ENCODE assay signal across 9 mouse cellular contexts in genomic region chr15:99807776-99808735, GRCm38 (mm10). TPM values are rescaled to one million over a fixed set of nuclear protein-coding genes. Genes with fewer than 3 reads are reported as not detected.
DNase-seq lines count a peak whose midpoint lies in the region; ATAC-seq and TF ChIP-seq lines count a peak whose summit lies in the region.
"Had no signal": no experiment of that assay in that cellular context is flagged by ENCODE, and none has a peak within 500 bp of the region (broad histone marks: within the 10 kb centered on the region; RNA-seq: fewer than 3 reads in every experiment).

No protein-coding gene starts in this region.

- H3K9me3 ChIP-seq in heart, embryonic 15.5 days (replicated peaks): no peaks in the 10 kb centered on the region
- no peaks in the 10 kb centered on the region for H3K9me3 ChIP-seq in limb, embryonic 15.5 days

- no peaks in the 10 kb centered on the region for H3K27me3 ChIP-seq in heart, embryonic 15.5 days
- H3K27me3 ChIP-seq in limb, embryonic 15.5 days: no peaks in the 10 kb centered on the region

- no peak for TF ChIP-seq CTCF in gastrocnemius, adult 2 months (IDR thresholded peaks at IDR 0.05)

- no peak for ATAC-seq in heart, embryonic 15.5 days (replicated peaks; ENCODE audit: insufficient number of reproducible peaks, insufficient read depth, low FRiP score, low read depth)
- ATAC-seq in limb, embryonic 15.5 days (ENCODE audit: insufficient number of reproducible peaks, low FRiP score, low TSS enrichment, low read depth): no peak

- peaks cover 10% of the 10 kb centered on the region; the same call in 1 of the 2 replicates for H3K36me3 ChIP-seq in heart, embryonic 15.5 days
- H3K36me3 ChIP-seq in limb, embryonic 15.5 days: peaks cover 24% of the 10 kb centered on the region

- no peak overlapping the region for H3K9ac ChIP-seq in heart, embryonic 15.5 days
- no peak overlapping the region for H3K9ac ChIP-seq in limb, embryonic 15.5 days
- H3K9ac ChIP-seq: lung, embryonic 14.5 days had no signal

- peaks cover 25% of the 10 kb centered on the region for H3K4me1 ChIP-seq in heart, embryonic 15.5 days (replicated peaks)
- H3K4me1 ChIP-seq in limb, embryonic 15.5 days: peaks cover 38% of the 10 kb centered on the region

- WGBS in heart, embryonic 15.5 days: 49% methylated on average over 21 of the region's 21 CpGs
- 36% methylated on average over 21 of the region's 21 CpGs for WGBS in limb, embryonic 15.5 days

- H3K4me3 ChIP-seq in gastrocnemius, adult 2 months: no peak overlapping the region
- H3K4me3 ChIP-seq in heart, embryonic 15.5 days: no peak overlapping the region
- H3K4me3 ChIP-seq in limb, embryonic 15.5 days: no peak overlapping the region

- 0 out of 2 replicates have a peak overlapping the region, but pooled peaks have one; percentile 13 for H3K4me2 ChIP-seq in heart, embryonic 15.5 days
- H3K4me2 ChIP-seq in limb, embryonic 15.5 days: no peak overlapping the region
- H3K4me2 ChIP-seq: lung, embryonic 14.5 days had no signal

- peak overlapping the region; percentile 9 for H3K27ac ChIP-seq in gastrocnemius, adult 2 months
- peak overlapping the region; percentile 14; the same call in 1 of the 2 replicates for H3K27ac ChIP-seq in heart, embryonic 15.5 days
- peak overlapping the region; percentile 33 for H3K27ac ChIP-seq in limb, embryonic 15.5 days

- DNase-seq in gastrocnemius, adult 2 months: peak; percentile 33
- no peak for DNase-seq in gastrocnemius, adult 18-20 months (ENCODE audit: low spot score)
- peak; percentile 63 for DNase-seq in brain, adult 2 months (ENCODE audit: low read depth, low spot score)
- DNase-seq in urinary bladder, postnatal 25 days (ENCODE audit: low spot score): no peak
- no peak for DNase-seq in adrenal gland, postnatal 4 days (ENCODE audit: low spot score in 2 of 2)
- no peak for DNase-seq in yolk sac, embryonic 10.5 days (ENCODE audit: low spot score)
- DNase-seq: lung, embryonic 14.5 days had no signal

- intact Hi-C loops in gastrocnemius, adult 2 months (cut with DNase I): no loop called here

RNA-seq across cellular contexts. Expression of gene Cers5, which starts 35.4 kb away (rescaled TPM):
- total RNA-seq in gastrocnemius, adult 2 months (2021): 1 to 10 TPM; 4.6 to 5.4 TPM
- total RNA-seq in gastrocnemius, adult 18-20 months (2021): 1 to 10 TPM; 2.9 to 6.2 TPM
- 47.6 and 51.1 TPM in 2 replicates for polyA plus RNA-seq in heart, embryonic 15.5 days (2015; fragmentation: Nextera tagmentation; extraction: Ambion mirVana)
- polyA plus RNA-seq in limb, embryonic 15.5 days (2015; fragmentation: Nextera tagmentation; extraction: Ambion mirVana): 83.6 and 84.8 TPM in 2 replicates
- total RNA-seq in adrenal gland, postnatal 4 days (2021): 10 to 100 TPM; 54.3 to 57.0 TPM

Comparison
In these comparisons a context has a peak if more than half of its experiments do, and no peak if none do; other contexts are left out.
1. DNase-seq: peak in gastrocnemius, adult 2 months (single experiment) and brain, adult 2 months (single experiment); none in gastrocnemius, adult 18-20 months (single experiment), urinary bladder, postnatal 25 days (single experiment), adrenal gland, postnatal 4 days (0 of 2) and yolk sac, embryonic 10.5 days (single experiment).
2. RNA of gene Cers5, which starts 35.4 kb away (total RNA-seq): 54.3 to 57.0 TPM in adrenal gland, postnatal 4 days; 2.9 to 6.2 TPM in gastrocnemius, adult 18-20 months and 4.6 to 5.4 TPM in gastrocnemius, adult 2 months; every median in the first group is over 4 times any median in the second.
3. Peak in every context shown above with its lines, with median percentiles within 50 percentile points of each other: H3K27ac ChIP-seq.